Mouse (Mus musculus): ENCODE results near the gene Tagln2.

The Tagln2 gene

GRCm38 (mm10) chr1:172523699-172524101 lies 23.9 kb downstream of the Tagln2 start:
- in situ Hi-C loops (cut with MboI; ENCODE audit: low sequenced_read_pairs): no loop called here

GRCm38 (mm10) chr1:172525027-172525764 lies 25.3 kb downstream of the Tagln2 start:
- in situ Hi-C loops (cut with MboI; ENCODE audit: low sequenced_read_pairs): no loop called here

GRCm38 (mm10) chr1:172525971-172526370 lies 26.1 kb downstream of the Tagln2 start:
- in situ Hi-C loops (cut with MboI; ENCODE audit: low sequenced_read_pairs): no loop called here

GRCm38 (mm10) chr1:172526380-172527081 lies 26.7 kb downstream of the Tagln2 start:
- in situ Hi-C loops (cut with MboI; ENCODE audit: low sequenced_read_pairs): no loop called here

- in situ Hi-C loops (cut with MboI; ENCODE audit: low sequenced_read_pairs): no loop called here
These were observed 27.6 kb downstream of the Tagln2 start for GRCm38 (mm10) chr1:172527431-172527830.

GRCm38 (mm10) chr1:172528701-172529100 lies 28.9 kb downstream of the Tagln2 start:
- in situ Hi-C loops (cut with MboI; ENCODE audit: low sequenced_read_pairs): no loop called here

GRCm38 (mm10) chr1:172530544-172531220 lies 30.8 kb downstream of the Tagln2 start:
- in situ Hi-C loops (cut with MboI; ENCODE audit: low sequenced_read_pairs): no loop called here

- in situ Hi-C loops (cut with MboI; ENCODE audit: low sequenced_read_pairs): no loop called here
These were observed 32.7 kb downstream of the Tagln2 start for GRCm38 (mm10) chr1:172532551-172532950.

GRCm38 (mm10) chr1:172535116-172535515 lies 35.3 kb downstream of the Tagln2 start:
- in situ Hi-C loops (cut with MboI; ENCODE audit: low sequenced_read_pairs): no loop called here

GRCm38 (mm10) chr1:172539827-172540226 lies 40.0 kb downstream of the Tagln2 start:
- in situ Hi-C loops (cut with MboI; ENCODE audit: low sequenced_read_pairs): no loop called here

- in situ Hi-C loops (cut with MboI; ENCODE audit: low sequenced_read_pairs): no loop called here
These were observed 40.5 kb downstream of the Tagln2 start for GRCm38 (mm10) chr1:172540283-172540820.

GRCm38 (mm10) chr1:172546062-172546461 lies 46.2 kb downstream of the Tagln2 start:
- in situ Hi-C loops (cut with MboI; ENCODE audit: low sequenced_read_pairs): no loop called here

GRCm38 (mm10) chr1:172548501-172548900 lies 48.7 kb downstream of the Tagln2 start:
- in situ Hi-C loops (cut with MboI; ENCODE audit: low sequenced_read_pairs): no loop called here

- in situ Hi-C loops (cut with MboI; ENCODE audit: low sequenced_read_pairs): no loop called here
These were observed 49.5 kb downstream of the Tagln2 start for GRCm38 (mm10) chr1:172549314-172549713.

- in situ Hi-C loops (cut with MboI; ENCODE audit: low sequenced_read_pairs): no loop called here
These were observed 49.9 kb downstream of the Tagln2 start for GRCm38 (mm10) chr1:172549717-172550116.

GRCm38 (mm10) chr1:172550551-172550951 lies 50.7 kb downstream of the Tagln2 start:
- in situ Hi-C loops (cut with MboI; ENCODE audit: low sequenced_read_pairs): no loop called here

- in situ Hi-C loops (cut with MboI; ENCODE audit: low sequenced_read_pairs): no loop called here
These were observed 51.2 kb downstream of the Tagln2 start for GRCm38 (mm10) chr1:172551009-172551408.

- in situ Hi-C loops (cut with MboI; ENCODE audit: low sequenced_read_pairs): no loop called here
These were observed 52.8 kb downstream of the Tagln2 start for GRCm38 (mm10) chr1:172552623-172553022.

GRCm38 (mm10) chr1:172555638-172556037 lies 55.8 kb downstream of the Tagln2 start, which contains the start of gene Vsig8:
TSS of gene Vsig8 (plus strand) at chr1:172555938.
- in situ Hi-C loops (cut with MboI; ENCODE audit: low sequenced_read_pairs): no loop called here
